Mouse (Mus musculus) layer of hippocampus, adult 11-12 months (tissue): ENCODE data around the gene Mrpl38.
"Not testable (repeated sequence)": the region's sequence is repeated elsewhere in the genome, so short reads cannot be mapped to it uniquely, and the experiment has no call there.

ENCODE experiments used
- DNase-seq: peaks from one replicate; pipeline ENCODE4 v3.0.0; 2022; ENCODE audit warnings: low spot score

The Mrpl38 gene

GRCm38 (mm10) chr11:116110131-116110530 lies 28.5 kb downstream of the Mrpl38 start:
- DNase-seq, result no peak

GRCm38 (mm10) chr11:116109441-116110081 lies 29.1 kb downstream of the Mrpl38 start:
- no peak for DNase-seq

GRCm38 (mm10) chr11:116108464-116109137 lies 30.1 kb downstream of the Mrpl38 start:
- no peak for DNase-seq

DNA sequence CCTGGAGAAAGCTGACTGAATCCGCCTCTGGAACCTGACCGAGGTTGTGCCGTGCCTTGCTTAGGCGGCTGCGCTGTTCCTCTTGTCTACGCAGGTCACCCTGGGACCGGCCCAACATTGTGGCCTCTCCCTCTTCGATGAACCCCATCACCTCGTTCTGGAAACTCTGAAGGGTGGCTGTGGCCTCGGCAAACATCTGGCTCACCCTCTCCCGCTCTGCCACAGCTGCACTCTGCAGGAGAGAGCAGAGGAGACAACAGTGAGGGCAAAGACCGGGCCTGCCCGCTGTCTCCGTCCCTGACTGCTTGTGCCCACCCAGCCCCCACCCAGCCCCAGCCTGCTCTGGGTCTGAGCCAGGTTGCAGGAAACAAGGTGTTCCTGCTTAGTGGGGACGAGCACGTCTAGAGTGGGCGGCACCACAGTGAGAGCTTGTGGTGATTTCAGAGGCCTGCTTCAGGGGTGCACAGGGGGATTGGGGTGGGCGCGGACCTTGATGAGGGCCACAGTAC lies 30.8 kb downstream of the Mrpl38 start:
- DNase-seq, result no peak

- no peak for DNase-seq
Measured at GRCm38 (mm10) chr11:116106963-116107776, 31.5 kb downstream of the Mrpl38 start.

- no peak for DNase-seq
Measured at GRCm38 (mm10) chr11:116106154-116106962, 32.3 kb downstream of the Mrpl38 start.

GRCm38 (mm10) chr11:116105065-116105464 lies 33.6 kb downstream of the Mrpl38 start:
- DNase-seq, result no peak

- no peak for DNase-seq
Measured at GRCm38 (mm10) chr11:116104006-116104646, 34.5 kb downstream of the Mrpl38 start.

- DNase-seq, result no peak
Measured at GRCm38 (mm10) chr11:116103572-116103971, 35.1 kb downstream of the Mrpl38 start.

GRCm38 (mm10) chr11:116102472-116102871 lies 36.2 kb downstream of the Mrpl38 start:
- DNase-seq, result no peak

- no peak for DNase-seq
Measured at GRCm38 (mm10) chr11:116101931-116102381, 36.7 kb downstream of the Mrpl38 start.

DNA sequence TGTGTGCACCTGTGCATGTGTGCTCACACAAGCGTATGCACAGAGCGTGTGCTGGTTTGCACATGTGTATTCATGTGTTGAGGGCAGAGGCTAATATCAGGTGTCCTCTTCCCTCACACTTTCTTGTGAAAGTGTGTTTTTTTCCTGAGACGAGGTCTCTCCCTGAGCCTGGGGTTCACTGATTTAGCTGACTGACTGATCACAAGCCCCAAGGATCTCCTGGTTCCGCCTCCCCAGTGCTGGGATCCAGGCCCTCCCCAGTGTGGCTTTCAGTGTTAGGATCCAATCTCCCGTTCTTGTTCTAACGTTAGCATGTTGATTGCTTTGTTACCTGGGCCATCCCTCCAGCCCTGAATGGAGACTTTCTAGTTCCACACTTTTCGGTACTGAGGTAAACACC lies 37.8 kb downstream of the Mrpl38 start:
- DNase-seq, result no peak

DNA sequence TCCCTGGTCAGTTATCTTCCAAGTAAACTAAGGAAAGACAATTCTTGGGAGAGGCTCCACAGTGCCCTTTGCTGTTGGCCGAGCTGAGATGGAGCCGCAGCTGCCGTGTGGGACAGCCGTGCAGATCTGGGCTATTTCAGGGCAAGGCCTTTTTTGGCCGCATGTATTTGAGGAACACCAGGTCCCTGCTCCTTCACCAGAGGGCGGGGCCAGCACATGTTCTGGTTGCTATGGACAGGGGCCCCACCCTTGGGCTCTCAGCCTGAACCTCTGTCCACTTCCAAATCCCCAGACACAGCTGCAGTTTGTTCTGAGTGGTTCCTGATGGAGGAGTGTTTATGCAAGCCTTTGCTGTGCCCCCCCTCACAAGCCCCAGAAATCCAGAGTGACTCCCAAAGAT lies 38.3 kb downstream of the Mrpl38 start:
- DNase-seq, result no peak

GRCm38 (mm10) chr11:116099462-116099861 lies 39.2 kb downstream of the Mrpl38 start:
- no peak for DNase-seq

- DNase-seq, result no peak
Measured at GRCm38 (mm10) chr11:116098711-116099460, 39.8 kb downstream of the Mrpl38 start.

- no peak for DNase-seq
Measured at GRCm38 (mm10) chr11:116096213-116097108, 42.2 kb downstream of the Mrpl38 start.

DNA sequence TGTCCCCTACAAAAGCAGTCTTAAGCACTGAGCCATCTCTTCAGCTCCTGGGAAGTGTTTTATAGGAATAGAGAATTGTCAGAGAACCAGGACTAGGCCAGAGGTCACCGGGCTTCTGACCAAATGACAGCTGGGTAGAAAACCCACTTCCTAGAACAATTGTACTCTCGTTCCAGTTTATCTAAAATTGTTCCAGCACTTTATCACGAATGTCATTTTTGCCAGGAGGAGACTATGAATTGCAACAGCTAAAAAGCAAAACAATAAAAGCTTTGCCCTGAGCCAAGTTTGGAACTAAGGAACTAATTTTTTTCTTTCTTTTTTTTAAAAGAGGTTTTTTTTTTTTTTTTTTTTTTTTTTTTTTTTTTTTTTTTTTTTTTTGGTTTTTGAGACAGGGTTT lies 43.1 kb downstream of the Mrpl38 start:
- no peak for DNase-seq

DNA sequence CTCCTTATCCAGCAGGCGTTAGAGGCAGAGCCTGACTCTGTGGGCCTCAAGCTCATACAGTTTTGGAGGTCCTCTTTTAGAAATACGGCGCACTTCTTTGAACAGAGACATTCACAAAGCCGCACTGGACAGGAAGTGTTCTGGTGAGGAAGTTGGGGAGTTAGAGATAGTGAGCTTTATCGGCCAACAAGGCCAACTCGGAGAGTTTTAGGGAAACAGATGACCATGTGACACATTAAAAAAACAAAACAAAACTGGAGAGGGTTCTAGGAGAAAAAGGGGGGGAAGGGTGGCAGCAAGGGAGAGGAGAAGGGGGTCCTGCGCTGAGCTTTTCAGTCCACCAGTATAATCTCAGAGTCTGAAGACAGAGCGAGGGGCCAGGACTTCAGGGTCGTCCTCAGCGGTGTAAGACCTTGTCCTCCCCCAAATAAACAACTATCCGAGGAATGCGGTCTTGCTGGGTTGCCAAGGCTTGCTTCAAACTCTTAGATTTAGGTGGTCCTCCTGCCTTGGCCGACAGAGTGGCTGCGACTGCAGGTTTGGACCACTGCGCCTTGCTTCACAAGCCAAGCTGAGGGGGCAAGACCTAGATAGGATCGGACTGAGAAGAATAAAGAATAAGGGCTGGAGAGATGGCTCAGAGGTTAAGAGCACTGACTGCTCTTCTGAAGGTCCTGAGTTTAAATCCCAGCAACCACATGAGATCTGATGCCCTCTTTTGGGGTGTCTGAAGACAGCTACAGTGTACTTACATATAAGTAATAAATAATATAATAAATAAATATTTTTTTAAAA lies 44.7 kb downstream of the Mrpl38 start:
- DNase-seq, result no peak

- DNase-seq, result not testable (repeated sequence)
Measured at GRCm38 (mm10) chr11:116092959-116093358, 45.7 kb downstream of the Mrpl38 start.
